Mouse (Mus musculus) hematopoietic stem cell, adult 5-6 weeks (primary cell): ENCODE measurements around the gene Olfr601. TPM values are rescaled to one million over a fixed set of nuclear protein-coding genes. Genes with fewer than 3 reads are reported as not detected.
"Not testable (repeated sequence)": the region's sequence is repeated elsewhere in the genome, so short reads cannot be mapped to it uniquely, and the experiment has no call there.

Experiments used
- ATAC-seq, 2 experiments: fragments of 125-278 bp in 1 of 2; replicated peaks in 1 of 2; 2 replicates each; pipeline ENCODE4 v1.8.0; 2016 to 2017; ENCODE audit warnings: inconsistent platforms in 2 of 2, mild to moderate bottlenecking in 2 of 2, moderate number of reproducible peaks in 2 of 2, low read depth in 1 of 2, moderate TSS enrichment in 1 of 2; ENCODE audit not compliant: low FRiP score in 2 of 2, poor library complexity in 2 of 2, severe bottlenecking in 2 of 2, insufficient read depth in 1 of 2, low TSS enrichment in 1 of 2
- total RNA-seq: library from RNA; stranded (forward); fragments of 172-1452, 232-1000 nt; gene quantifications from 2 replicates; pipeline ENCODE4 v1.2.3, GENCODE M21; 2017

The Olfr601 gene
- total RNA-seq, result not detected in 2 replicates

DNA sequence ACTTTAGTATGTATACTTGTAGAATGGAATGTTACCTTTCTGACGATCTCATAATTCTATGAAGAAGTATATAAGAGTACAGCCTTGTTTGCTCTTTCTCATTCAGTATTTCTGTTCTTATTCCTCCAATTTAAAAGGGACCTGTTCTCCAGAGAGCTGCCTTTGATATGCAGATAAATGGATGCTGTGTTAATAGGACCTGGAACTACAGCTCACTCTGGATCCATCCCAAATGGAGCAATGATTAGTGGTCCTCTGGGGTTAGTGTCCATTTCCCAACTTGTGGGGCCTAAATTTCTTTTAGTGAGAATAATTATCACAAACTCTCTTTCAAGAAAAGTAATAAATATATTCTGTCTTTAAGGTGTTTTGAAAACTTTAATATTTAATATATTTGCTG is at the start of gene Olfr601:
Olfr601 (minus strand) TSS at position 101 of the 400 bp plus-strand sequence.
- no peak for ATAC-seq

DNA sequence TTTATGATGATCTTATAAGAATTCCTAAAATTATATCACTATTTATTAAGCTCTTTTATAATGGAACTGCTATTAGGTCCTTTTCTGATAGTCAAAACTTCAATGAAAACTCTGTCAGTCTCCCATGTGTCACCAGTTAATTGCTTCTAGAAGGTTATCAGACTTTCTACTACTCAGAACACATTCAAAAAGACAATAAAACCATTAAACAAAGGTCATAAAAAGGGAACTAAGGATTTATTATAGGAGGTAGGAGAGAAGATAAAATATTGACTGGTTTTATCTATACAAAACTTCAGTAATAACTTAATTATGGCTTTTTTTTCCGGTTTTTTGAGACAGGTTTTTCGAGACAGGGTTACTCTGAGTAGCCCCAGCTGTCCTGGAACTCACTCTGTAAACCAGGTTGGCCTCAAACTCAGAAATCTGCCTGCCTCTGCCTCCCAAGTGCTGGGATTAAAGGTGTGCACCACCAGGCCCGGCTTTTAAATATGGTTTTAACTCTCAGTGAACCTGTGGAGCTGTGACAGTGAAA is 44.1 kb upstream of the Olfr601 start:
- not testable (repeated sequence) for ATAC-seq

DNA sequence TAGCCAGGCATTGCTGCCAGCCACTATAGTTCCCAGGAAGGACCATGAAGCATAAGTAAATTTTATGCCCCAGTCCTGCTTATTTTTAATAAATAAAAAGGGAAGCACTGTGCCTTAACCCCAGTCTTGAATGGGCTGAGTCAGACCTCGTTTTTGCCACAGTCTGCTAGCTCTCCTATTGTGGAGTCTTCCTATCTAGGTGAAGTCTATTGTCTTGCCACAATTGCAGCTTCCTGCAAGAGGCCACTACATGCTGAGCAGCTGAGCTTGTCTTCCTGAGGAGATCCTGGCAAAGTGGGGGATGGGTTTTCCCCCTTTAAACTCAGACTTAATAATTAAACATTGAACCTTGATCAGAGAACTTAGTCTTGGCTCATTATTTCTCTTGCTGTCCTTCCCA is 36.5 kb upstream of the Olfr601 start:
- no peak for ATAC-seq

DNA sequence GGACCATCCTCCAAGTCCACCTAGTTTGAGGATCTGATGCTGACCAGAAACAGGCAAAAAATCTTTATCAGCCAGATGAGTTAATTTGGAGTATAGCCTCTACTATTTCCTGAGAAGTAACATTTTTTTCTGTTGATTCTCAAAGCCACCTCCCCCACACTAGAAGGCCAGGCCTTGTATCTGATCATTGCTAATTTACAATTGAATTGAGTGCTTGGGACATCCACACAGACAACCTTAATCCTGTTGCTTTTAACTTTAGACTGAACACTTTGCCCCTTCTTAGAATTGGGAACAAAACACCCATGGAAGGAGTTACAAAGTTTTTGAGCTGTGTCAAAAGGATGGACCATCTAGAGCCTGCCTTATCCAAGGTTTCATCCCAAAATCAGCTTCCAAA is 35.3 kb upstream of the Olfr601 start:
- no peak for ATAC-seq

DNA sequence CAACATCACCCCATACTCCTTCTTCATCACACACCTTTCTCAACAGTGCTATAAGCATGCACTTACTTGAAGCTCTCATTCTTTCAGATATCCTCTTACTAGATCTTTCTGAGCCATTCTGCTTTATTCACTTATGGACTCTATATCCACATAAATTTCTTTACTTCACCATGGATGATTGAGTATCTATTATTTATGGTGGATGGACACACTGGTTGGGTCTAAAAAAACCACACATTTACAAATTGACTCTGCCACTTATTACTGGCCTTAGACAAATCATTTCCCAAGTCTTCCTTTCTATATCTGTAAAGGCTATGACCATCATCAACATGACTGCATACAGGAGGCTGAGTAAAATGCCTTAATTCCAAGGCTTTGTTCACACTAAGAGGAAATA is 23.6 kb upstream of the Olfr601 start, which contains the start of gene Olfr603:
Olfr603 (minus strand) TSS at position 101 of the 400 bp plus-strand sequence.
- ATAC-seq, result no peak

DNA sequence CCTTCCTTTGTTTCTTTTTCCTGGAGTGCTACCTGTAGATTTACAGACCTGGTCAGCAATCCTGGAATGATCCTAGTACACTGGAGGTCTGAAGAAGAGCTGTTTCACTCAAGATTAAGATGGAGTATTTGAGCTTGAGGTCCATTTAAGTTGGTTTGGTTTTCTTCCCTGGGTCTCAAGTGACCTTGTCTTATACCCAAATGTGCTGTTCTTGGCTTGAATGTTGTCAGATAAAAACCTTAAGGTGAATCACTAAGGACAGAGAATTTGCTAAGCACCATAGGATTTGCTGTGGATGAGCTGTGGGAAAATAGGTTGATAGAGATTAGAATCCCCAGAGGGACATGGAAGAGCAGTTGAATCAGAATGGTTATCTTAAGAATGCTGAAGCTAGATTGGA is 12.9 kb downstream of the Olfr601 start, which contains the start of gene Olfr600:
Olfr600 (minus strand) TSS at position 101 of the 400 bp plus-strand sequence.
- ATAC-seq, result no peak

DNA sequence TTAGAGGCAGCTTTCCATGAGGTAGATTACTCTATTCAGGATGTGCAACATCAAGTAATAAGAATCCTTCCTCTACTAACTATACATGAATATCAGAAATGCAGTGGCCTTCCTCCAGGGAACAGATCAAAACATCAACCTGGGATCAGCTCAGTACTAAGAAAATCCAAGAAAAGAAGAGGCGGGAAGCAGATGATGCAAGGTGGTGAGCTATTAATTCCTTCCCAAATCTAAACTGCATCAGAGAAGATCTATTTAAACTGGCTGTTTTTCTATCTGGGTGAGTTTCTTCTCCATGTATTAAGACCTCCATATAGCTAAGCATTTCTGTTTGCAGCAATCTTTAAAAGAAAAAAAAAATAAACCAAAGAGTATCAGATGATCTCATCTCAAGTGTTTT is 26.8 kb downstream of the Olfr601 start, which contains the start of gene Olfr599:
Olfr599 (plus strand) TSS at position 301 of the 400 bp plus-strand sequence.
- ATAC-seq, result no peak

DNA sequence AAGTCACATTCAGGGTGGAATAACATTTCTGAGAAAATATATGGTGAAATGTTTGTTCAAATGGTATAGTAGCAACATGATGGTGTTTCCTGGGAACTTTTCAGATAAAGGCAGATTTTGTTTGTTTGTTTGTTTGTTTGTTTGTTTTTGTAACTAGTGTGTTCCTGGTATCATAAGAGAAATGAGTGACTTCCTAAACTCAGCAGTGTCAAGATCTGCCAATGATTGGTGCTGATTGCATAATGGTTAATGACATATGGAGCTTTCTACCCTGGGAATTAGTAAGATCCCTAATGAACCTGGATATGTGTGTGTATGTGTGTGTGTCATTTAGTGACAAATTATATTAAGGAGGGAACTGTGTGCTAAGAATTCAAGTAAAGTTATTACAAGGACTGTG is 39.2 kb downstream of the Olfr601 start, which contains the start of gene Olfr598:
Olfr598 (plus strand) TSS at position 301 of the 400 bp plus-strand sequence.
- ATAC-seq, result no peak

DNA sequence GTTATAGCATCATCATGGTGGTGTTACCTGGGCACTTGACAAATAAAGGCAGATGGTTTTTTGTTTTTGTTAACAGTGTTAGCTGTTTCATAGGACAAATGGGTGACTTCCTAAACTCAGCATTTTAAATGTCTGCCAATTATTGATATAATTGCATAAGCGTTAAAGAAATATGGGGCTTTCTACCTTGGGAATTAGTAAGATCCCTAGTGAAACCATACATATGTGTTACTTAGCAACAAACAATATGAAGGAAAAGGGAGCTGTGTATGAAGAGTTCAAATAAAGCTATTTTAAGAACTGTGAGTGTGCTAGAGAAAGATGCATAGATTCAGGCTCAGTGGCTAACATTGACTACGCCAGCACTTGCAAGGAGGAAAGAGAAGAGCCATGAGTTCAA is 46.4 kb downstream of the Olfr601 start, which contains the start of gene Olfr597:
Olfr597 (plus strand) TSS at position 301 of the 400 bp plus-strand sequence.
- not testable (repeated sequence) for ATAC-seq

Other genes with a start within 250 kb of the Olfr601 start
- gene Olfr586, start 237.0 kb downstream of the Olfr601 start, total RNA-seq, result not detected in 2 replicates
- not detected in 2 replicates for gene Olfr588-ps1, start 221.8 kb downstream of the Olfr601 start, total RNA-seq
- not detected in 2 replicates for gene Olfr589, start 206.3 kb downstream of the Olfr601 start, total RNA-seq
- gene Olfr591, start 184.3 kb downstream of the Olfr601 start, total RNA-seq, result not detected in 2 replicates
- not detected in 2 replicates for gene Olfr592, start 177.9 kb downstream of the Olfr601 start, total RNA-seq
- not detected in 2 replicates for gene Olfr593, start 150.8 kb downstream of the Olfr601 start, total RNA-seq
- not detected in 2 replicates for gene Olfr594, start 145.7 kb downstream of the Olfr601 start, total RNA-seq
- not detected in 2 replicates for gene Usp17ld, start 110.2 kb downstream of the Olfr601 start, total RNA-seq
- gene Olfr596, start 57.0 kb downstream of the Olfr601 start, total RNA-seq, result not detected in 2 replicates
- gene Olfr597, start 46.3 kb downstream of the Olfr601 start, total RNA-seq, result not detected in 2 replicates
- not detected in 2 replicates for gene Olfr598, start 39.1 kb downstream of the Olfr601 start, total RNA-seq
- gene Olfr599, start 26.7 kb downstream of the Olfr601 start, total RNA-seq, result not detected in 2 replicates
- not detected in 2 replicates for gene Olfr600, start 13.0 kb downstream of the Olfr601 start, total RNA-seq
- not detected in 2 replicates for gene Olfr603, start 23.5 kb upstream of the Olfr601 start, total RNA-seq
- gene Usp17lc, start 52.4 kb upstream of the Olfr601 start, total RNA-seq, result not detected in 2 replicates
- gene Olfr605, start 82.8 kb upstream of the Olfr601 start, total RNA-seq, result not detected in 2 replicates
- not detected in 2 replicates for gene Olfr606, start 86.4 kb upstream of the Olfr601 start, total RNA-seq
- not detected in 2 replicates for gene Olfr607, start 101.5 kb upstream of the Olfr601 start, total RNA-seq
- gene Olfr608, start 107.2 kb upstream of the Olfr601 start, total RNA-seq, result not detected in 2 replicates
- gene Olfr609, start 135.4 kb upstream of the Olfr601 start, total RNA-seq, result not detected in 2 replicates
- not detected in 2 replicates for gene Olfr610, start 149.5 kb upstream of the Olfr601 start, total RNA-seq
- not detected in 2 replicates for gene Olfr611, start 158.2 kb upstream of the Olfr601 start, total RNA-seq
- not detected in 2 replicates for gene Olfr612, start 180.1 kb upstream of the Olfr601 start, total RNA-seq
- gene Olfr613, start 185.4 kb upstream of the Olfr601 start, total RNA-seq, result not detected in 2 replicates
- gene Olfr615, start 193.4 kb upstream of the Olfr601 start, total RNA-seq, result not detected in 2 replicates
- not detected in 2 replicates for gene Olfr616, start 206.5 kb upstream of the Olfr601 start, total RNA-seq
- not detected in 2 replicates for gene Olfr617, start 210.4 kb upstream of the Olfr601 start, total RNA-seq
- gene Olfr618, start 227.4 kb upstream of the Olfr601 start, total RNA-seq, result not detected in 2 replicates
- not detected in 2 replicates for gene Olfr619, start 237.9 kb upstream of the Olfr601 start, total RNA-seq
- gene Olfr620, start 249.9 kb upstream of the Olfr601 start, total RNA-seq, result not detected in 2 replicates